Mouse (Mus musculus) myocyte (in vitro differentiated cells): ENCODE results near the gene Cluh.

Experiments
- MAX ChIP-seq: IDR thresholded peaks from one replicate; pipeline ENCODE4 v1.6.1; 2011; ENCODE audit warnings: low read depth, mild to moderate bottlenecking, control low read depth
- MYOG ChIP-seq, 3 experiments: IDR thresholded peaks; one replicate each; pipeline ENCODE4 v1.6.1; 2011; ENCODE audit warnings: control low read depth in 2 of 3, low read depth in 2 of 3, mild to moderate bottlenecking in 2 of 3; ENCODE audit not compliant: insufficient read length in 2 of 3, control insufficient read depth in 1 of 3, insufficient read depth in 1 of 3
- POLR2A ChIP-seq: IDR thresholded peaks from one replicate; pipeline ENCODE4 v1.6.1; 2011; ENCODE audit warnings: low read depth, mild to moderate bottlenecking, control low read depth, moderate library complexity; ENCODE audit not compliant: insufficient read length

DNA sequence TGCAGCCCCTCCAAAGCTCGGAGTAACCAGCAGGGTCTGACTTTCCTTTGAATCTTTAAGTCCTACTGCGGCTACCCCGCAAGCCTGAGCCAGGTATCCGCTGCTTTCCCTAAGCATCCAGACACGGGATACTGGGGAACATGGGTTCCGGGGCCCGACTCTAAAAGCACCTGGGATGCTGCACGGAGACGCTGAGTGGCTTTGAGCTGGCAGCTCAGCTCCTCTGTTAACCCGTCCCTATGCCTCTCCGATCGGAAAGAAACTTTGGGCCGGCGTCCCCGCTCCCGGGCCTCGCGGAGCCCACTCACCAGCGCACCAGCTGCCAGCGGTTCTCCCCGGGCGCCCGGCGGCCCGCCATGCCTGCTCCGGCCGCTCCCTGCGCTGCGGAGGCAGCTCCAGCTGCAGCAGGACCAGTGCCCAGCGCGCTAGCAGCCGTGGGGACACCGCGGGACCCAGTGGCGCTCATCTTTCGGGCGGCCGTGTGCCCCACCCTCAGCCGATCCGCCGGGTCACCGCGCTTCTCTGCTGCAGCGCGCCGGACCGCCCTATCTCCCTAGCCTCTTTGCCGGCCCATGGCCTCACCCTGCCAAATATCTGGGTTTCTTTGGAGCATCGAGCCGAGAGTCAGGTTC, 38.6 kb upstream of the Cluh start, which contains the start of gene Rap1gap2:
- TF ChIP-seq MYOG (IDR thresholded peaks at IDR 0.05; ENCODE audit: control insufficient read depth in 1 of 3, insufficient read depth in 1 of 3, insufficient read length in 2 of 3, low read depth in 2 of 3) (no peak), MAX (no peak), POLR2A (no peak)
